Mouse (Mus musculus) liver, adult 2 months (tissue): Measurements from ENCODE around the gene Bclaf3.

Source experiments
- CTCF ChIP-seq: fragments of 200-500 bp; IDR thresholded peaks from 2 replicates; pipeline ENCODE4 v1.5.1; 2011; ENCODE audit warnings: low read depth, low read length, control low read depth
- POLR2A ChIP-seq: fragments of 200-500 bp; IDR thresholded peaks from 2 replicates; pipeline ENCODE4 v1.6.1; 2011; ENCODE audit warnings: low read length, control low read depth; ENCODE audit not compliant: insufficient read depth; ENCODE audit errors: extremely low read depth

DNA sequence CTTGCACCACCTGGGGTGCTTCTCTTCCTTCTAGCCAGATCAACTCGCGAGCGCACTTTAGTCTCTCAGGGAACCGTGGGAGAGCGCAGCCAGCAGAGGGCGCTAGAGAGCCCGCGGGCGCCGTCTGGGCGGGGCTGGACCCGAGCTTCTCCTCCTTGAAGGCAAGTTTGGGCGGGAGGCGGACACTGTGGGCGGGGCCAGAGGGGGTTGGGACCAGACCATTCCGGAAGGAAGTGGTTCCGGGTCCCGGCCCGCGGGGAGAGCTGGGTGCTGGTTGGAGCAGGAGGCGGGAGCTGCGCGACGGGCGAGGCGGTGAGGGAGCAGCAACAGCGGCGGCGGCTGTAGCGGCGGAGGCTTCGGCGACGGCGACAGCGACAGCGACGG is 5.9 kb downstream of the Bclaf3 start:
- TF ChIP-seq CTCF, result peak; percentile 83
- peak; percentile 38; the same call in 1 of the 2 replicates for TF ChIP-seq POLR2A
